In genomic region chr5:113030082-113030481, GRCm38 (mm10) we compare ENCODE assay signal across 23 mouse cellular contexts. TPM values are rescaled to one million over a fixed set of nuclear protein-coding genes. Genes with fewer than 3 reads are reported as not detected.
"Had no signal": no experiment of that assay in that cellular context is flagged by ENCODE, and none has a peak within 500 bp of the region (broad histone marks: within the 10 kb centered on the region; RNA-seq: fewer than 3 reads in every experiment).

No protein-coding gene starts in this region.

- H3K9me3 ChIP-seq: limb, embryonic 13.5 days; liver, embryonic 12.5 days; lung, embryonic 15.5 days; midbrain, embryonic 10.5 days; neural tube, embryonic 13.5 days had no signal

- H3K9ac ChIP-seq: limb, embryonic 13.5 days; liver, embryonic 12.5 days; lung, embryonic 15.5 days; neural tube, embryonic 13.5 days had no signal

- H3K4me3 ChIP-seq: limb, embryonic 13.5 days; liver, embryonic 12.5 days; lung, embryonic 15.5 days; midbrain, embryonic 10.5 days; neural tube, embryonic 13.5 days had no signal

- H3K27ac ChIP-seq: limb, embryonic 13.5 days; liver, embryonic 12.5 days; lung, embryonic 15.5 days; neural tube, embryonic 13.5 days had no signal

- H3K4me2 ChIP-seq: limb, embryonic 13.5 days; liver, embryonic 12.5 days; lung, embryonic 15.5 days; neural tube, embryonic 13.5 days had no signal

- ATAC-seq: hindbrain, embryonic 16.5 days; liver, embryonic 12.5 days had no signal

- DNase-seq: kidney, adult 18-20 months; layer of hippocampus, adult 9-11 months; layer of hippocampus, postnatal 36 days; midbrain, embryonic 14.5 days; retina, postnatal 1 day; right cerebral cortex, postnatal 4 days; spleen, adult 18-20 months; thymus, adult 18-20 months; thymus, postnatal 25 days had no signal

- H3K36me3 ChIP-seq: limb, embryonic 13.5 days; liver, embryonic 12.5 days; lung, embryonic 15.5 days; midbrain, embryonic 10.5 days; neural tube, embryonic 13.5 days had no signal

- H3K27me3 ChIP-seq: limb, embryonic 13.5 days; liver, embryonic 12.5 days; lung, embryonic 15.5 days; neural tube, embryonic 13.5 days had no signal

RNA-seq across cellular contexts. Expression of gene Crybb2, which starts 39.8 kb away (rescaled TPM):
- total RNA-seq: layer of hippocampus, adult 18-20 months; layer of hippocampus, postnatal 36 days; left cerebral cortex, postnatal 36 days; megakaryocyte, adult 5-6 weeks had no signal
- polyA plus RNA-seq: hindbrain, embryonic 16.5 days; intestine, embryonic 14.5 days; kidney, embryonic 16.5 days; limb, embryonic 13.5 days; liver, embryonic 12.5 days; liver, embryonic 16.5 days; lung, embryonic 15.5 days; midbrain, embryonic 10.5 days; midbrain, embryonic 14.5 days; neural tube, embryonic 13.5 days; stomach, embryonic 14.5 days; urinary bladder, adult 2 months had no signal

RNA-seq across cellular contexts. Expression of gene Crybb3, which starts 51.3 kb away (rescaled TPM):
- total RNA-seq: megakaryocyte, adult 5-6 weeks had no signal
- polyA plus RNA-seq: liver, embryonic 12.5 days; liver, embryonic 16.5 days had no signal
